In the genomic region with DNA sequence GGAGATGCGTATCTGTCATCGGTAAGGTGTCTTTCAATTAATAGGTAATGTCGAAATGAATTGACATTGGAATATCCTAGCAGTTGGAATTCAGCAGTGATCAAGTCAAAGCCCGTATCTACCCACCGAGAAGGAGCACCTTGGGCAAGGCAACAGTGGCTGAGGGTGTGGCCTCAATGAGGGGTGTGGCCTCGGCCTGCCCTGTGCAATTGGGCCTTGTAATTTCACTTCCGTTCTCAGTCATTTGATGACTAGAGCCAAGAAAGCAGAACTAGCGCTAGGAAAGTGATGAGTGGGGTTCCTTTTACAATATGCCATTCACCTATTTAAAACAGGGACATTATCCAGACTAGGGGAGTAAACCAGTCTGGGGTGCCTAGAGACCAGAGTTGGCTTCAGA, we compare ENCODE assay signal across 27 mouse cellular contexts.
A peak's percentile ranks its signal among the peaks of the same experiment; 100 is the strongest.
DNase-seq lines count a peak whose midpoint lies in the region; ATAC-seq and TF ChIP-seq lines count a peak whose summit lies in the region.
"Had no signal": no experiment of that assay in that cellular context is flagged by ENCODE, and none has a peak within 500 bp of the region (broad histone marks: within the 10 kb centered on the region; RNA-seq: fewer than 3 reads in every experiment).

No protein-coding gene starts in this region.

- DNase-seq in liver, postnatal 0 days: peak; percentile 17
- DNase-seq in liver (no peak), ZHBTc4 (ENCODE audit: low read depth, low spot score) (peak; percentile 38)
- no peak for DNase-seq in left cerebral cortex, adult 2 months (ENCODE audit: extremely low spot score in 1 of 2, low spot score in 2 of 2)
- DNase-seq in gastrocnemius, adult 18-20 months (ENCODE audit: low spot score): no peak
- no peak for DNase-seq in yolk sac, embryonic 10.5 days (ENCODE audit: low spot score)
- DNase-seq: adrenal gland, postnatal 36 days; cerebellum, adult 11 months; cerebellum, adult 9-11 months; forebrain, postnatal 0 days; gastrocnemius, postnatal 36 days; heart, postnatal 4 days; kidney, adult 8-10 months; kidney, postnatal 14 days; left cerebral cortex, postnatal 4 days; lung, adult 18-20 months; lung, postnatal 10 days; right cerebral cortex, postnatal 25 days; spleen, adult 18-20 months; thymus, postnatal 25 days had no signal

- H3K36me3 ChIP-seq in liver, postnatal 0 days (replicated peaks; ENCODE audit: insufficient read depth, low read length): no peaks in the 10 kb centered on the region
- H3K36me3 ChIP-seq: forebrain, embryonic 10.5 days; heart, embryonic 15.5 days; hindbrain, embryonic 15.5 days; intestine, embryonic 15.5 days; midbrain, embryonic 12.5 days had no signal

- no peak for TF ChIP-seq CTCF in liver, postnatal 0 days (IDR thresholded peaks at IDR 0.05; ENCODE audit: low read depth)
- TF ChIP-seq CTCF in left cerebral cortex, adult 2 months (IDR thresholded peaks at IDR 0.05): no peak

- H3K4me3 ChIP-seq in liver, postnatal 0 days (ENCODE audit: low read depth, low read length): no peak overlapping the region
- no peak overlapping the region for H3K4me3 ChIP-seq in left cerebral cortex, adult 2 months
- H3K4me3 ChIP-seq: forebrain, embryonic 10.5 days; heart, embryonic 15.5 days; hindbrain, embryonic 15.5 days; intestine, embryonic 15.5 days; midbrain, embryonic 12.5 days had no signal

- no peak overlapping the region for H3K27ac ChIP-seq in liver, postnatal 0 days (ENCODE audit: low read depth)
- no peak overlapping the region for H3K27ac ChIP-seq in left cerebral cortex, adult 2 months
- H3K27ac ChIP-seq: forebrain, embryonic 10.5 days; heart, embryonic 15.5 days; hindbrain, embryonic 15.5 days; intestine, embryonic 15.5 days; midbrain, embryonic 12.5 days had no signal

- H3K4me1 ChIP-seq in liver, postnatal 0 days (ENCODE audit: insufficient read depth): 0 out of 2 replicates have a peak, but pooled peaks cover 3% of the 10 kb centered on the region
- H3K4me1 ChIP-seq: intestine, embryonic 15.5 days had no signal

- H3K9me3 ChIP-seq in liver, postnatal 0 days (ENCODE audit: low read length): no peaks in the 10 kb centered on the region
- H3K9me3 ChIP-seq: forebrain, embryonic 10.5 days; heart, embryonic 15.5 days; hindbrain, embryonic 15.5 days; intestine, embryonic 15.5 days; midbrain, embryonic 12.5 days had no signal

- no peak overlapping the region for H3K9ac ChIP-seq in liver, postnatal 0 days (replicated peaks)
- H3K9ac ChIP-seq: forebrain, postnatal 0 days; heart, embryonic 15.5 days; hindbrain, embryonic 15.5 days; intestine, embryonic 15.5 days; midbrain, embryonic 12.5 days had no signal

- intact Hi-C loops in left cerebral cortex, adult 2 months (cut with DNase I): no loop called here

- no peak overlapping the region for H3K4me2 ChIP-seq in liver, postnatal 0 days (ENCODE audit: low read depth, low read length)
- H3K4me2 ChIP-seq: heart, embryonic 15.5 days; hindbrain, embryonic 15.5 days; intestine, embryonic 15.5 days; liver, embryonic 11.5 days; midbrain, embryonic 12.5 days had no signal

- no peaks in the 10 kb centered on the region for H3K27me3 ChIP-seq in liver, postnatal 0 days (ENCODE audit: insufficient read depth, low read length)
- H3K27me3 ChIP-seq: heart, embryonic 15.5 days; hindbrain, embryonic 15.5 days; intestine, embryonic 15.5 days; midbrain, embryonic 12.5 days had no signal

- 65% methylated on average over 8 of the region's 8 CpGs for WGBS in liver, postnatal 0 days (ENCODE audit: insufficient replicate concordance)

- TF ChIP-seq EP300 in liver, postnatal 0 days (IDR thresholded peaks at IDR 0.05; ENCODE audit: low read depth): no peak

- ATAC-seq in liver, postnatal 0 days: no peak
- peak; percentile 90 for ATAC-seq in megakaryocyte, adult 5-6 weeks (ENCODE audit: poor library complexity, severe bottlenecking)

Comparison
In these comparisons a context has a peak if more than half of its experiments do, and no peak if none do; other contexts are left out.
1. DNase-seq: peak in liver, postnatal 0 days (single experiment) and ZHBTc4 (single experiment); none in liver (single experiment), left cerebral cortex, adult 2 months (0 of 2), gastrocnemius, adult 18-20 months (single experiment) and yolk sac, embryonic 10.5 days (single experiment).